Mouse (Mus musculus): ENCODE measurements around the gene Def6. TPM values are rescaled to one million over a fixed set of nuclear protein-coding genes. Genes with fewer than 3 reads are reported as not detected.

The Def6 gene
- total and polyA plus RNA-seq, 2 experiments from 2014 or later: 7.8 to 13.0 TPM

- Histone ChIP-seq H3K4me3 (ENCODE audit: low read length) (no peak overlapping the region), H3K36me3 (ENCODE audit: insufficient read depth, low read length) (peaks cover 12% of the 10 kb centered on the region), H3K27ac (peak overlapping the region; percentile 74), H3K9me3 (ENCODE audit: low read length) (no peaks in the 10 kb centered on the region), H3K4me2 (ENCODE audit: low read depth, low read length) (no peak overlapping the region), H3K27me3 (ENCODE audit: insufficient read depth, low read length) (no peaks in the 10 kb centered on the region), H3K4me1 (ENCODE audit: insufficient read depth, low read length) (no peaks in the 10 kb centered on the region), H3K9ac (replicated peaks; ENCODE audit: low read length) (0 out of 2 replicates have a peak overlapping the region, but pooled peaks have one; percentile 33)
- 74% methylated on average over 8 of the region's 8 CpGs for WGBS
- ATAC-seq (no peak), DNase-seq (ENCODE audit: low spot score) (no peak)
- no peak for TF ChIP-seq CTCF (IDR thresholded peaks at IDR 0.05; ENCODE audit: low read depth)
These were observed 486 bp upstream of the Def6 start for GRCm38 (mm10) chr17:28207092-28207491.

GRCm38 (mm10) chr17:28208314-28208612 lies 685 bp downstream of the Def6 start:
- Histone ChIP-seq H3K4me3 (ENCODE audit: low read length) (no peak overlapping the region), H3K9me3 (ENCODE audit: low read length) (no peaks in the 10 kb centered on the region), H3K27me3 (ENCODE audit: insufficient read depth, low read length) (no peaks in the 10 kb centered on the region), H3K36me3 (ENCODE audit: insufficient read depth, low read length) (peaks cover under 1% of the 10 kb centered on the region; the same call in 1 of the 2 replicates), H3K27ac (no peak overlapping the region), H3K4me2 (ENCODE audit: low read depth, low read length) (peak overlapping the region; percentile 41), H3K9ac (replicated peaks; ENCODE audit: low read length) (peak overlapping the region; percentile 33; the same call in 1 of the 2 replicates), H3K4me1 (ENCODE audit: insufficient read depth, low read length) (no peaks in the 10 kb centered on the region)
- TF ChIP-seq CTCF (IDR thresholded peaks at IDR 0.05; ENCODE audit: low read depth): no peak
- ATAC-seq: no peak
- WGBS: 81% methylated on average over 8 of the region's 8 CpGs
- DNase-seq (ENCODE audit: low spot score): no peak

GRCm38 (mm10) chr17:28209457-28210110 lies 2.0 kb downstream of the Def6 start:
- Histone ChIP-seq H3K27me3 (ENCODE audit: insufficient read depth, low read length) (no peaks in the 10 kb centered on the region), H3K4me1 (ENCODE audit: insufficient read depth, low read length) (no peaks in the 10 kb centered on the region), H3K9ac (replicated peaks; ENCODE audit: low read length) (no peak overlapping the region), H3K9me3 (ENCODE audit: low read length) (no peaks in the 10 kb centered on the region), H3K27ac (no peak overlapping the region), H3K4me2 (ENCODE audit: low read depth, low read length) (no peak overlapping the region), H3K36me3 (ENCODE audit: insufficient read depth, low read length) (no peaks in the 10 kb centered on the region), H3K4me3 (ENCODE audit: low read length) (no peak overlapping the region)
- ATAC-seq (no peak), DNase-seq (ENCODE audit: low spot score) (no peak)
- 66% methylated on average over 4 of the region's 4 CpGs for WGBS
- TF ChIP-seq CTCF (IDR thresholded peaks at IDR 0.05; ENCODE audit: low read depth): no peak

- Histone ChIP-seq H3K9ac (replicated peaks; ENCODE audit: low read length) (no peak overlapping the region), H3K27ac (no peak overlapping the region), H3K4me3 (ENCODE audit: low read length) (no peak overlapping the region), H3K9me3 (ENCODE audit: low read length) (no peaks in the 10 kb centered on the region), H3K4me1 (ENCODE audit: insufficient read depth, low read length) (no peaks in the 10 kb centered on the region), H3K4me2 (ENCODE audit: low read depth, low read length) (no peak overlapping the region), H3K36me3 (ENCODE audit: insufficient read depth, low read length) (no peaks in the 10 kb centered on the region), H3K27me3 (ENCODE audit: insufficient read depth, low read length) (no peaks in the 10 kb centered on the region)
- ATAC-seq (no peak), DNase-seq (ENCODE audit: low spot score) (no peak)
- TF ChIP-seq CTCF (IDR thresholded peaks at IDR 0.05; ENCODE audit: low read depth): no peak
- 84% methylated on average over 6 of the region's 6 CpGs for WGBS
These were observed 4.4 kb downstream of the Def6 start for GRCm38 (mm10) chr17:28211921-28212341.

GRCm38 (mm10) chr17:28212391-28212790 lies 4.8 kb downstream of the Def6 start:
- H3K27me3 ChIP-seq (ENCODE audit: insufficient read depth, low read length): no peaks in the 10 kb centered on the region
- H3K27ac ChIP-seq: no peak overlapping the region
- H3K4me1 ChIP-seq (ENCODE audit: insufficient read depth, low read length): no peaks in the 10 kb centered on the region
- ATAC-seq (no peak), DNase-seq (ENCODE audit: low spot score) (no peak)
- no peak overlapping the region for H3K4me2 ChIP-seq (ENCODE audit: low read depth, low read length)
- TF ChIP-seq CTCF (IDR thresholded peaks at IDR 0.05; ENCODE audit: low read depth): no peak
- H3K4me3 ChIP-seq (ENCODE audit: low read length): no peak overlapping the region
- no peaks in the 10 kb centered on the region for H3K36me3 ChIP-seq (ENCODE audit: insufficient read depth, low read length)
- H3K9me3 ChIP-seq (ENCODE audit: low read length): no peaks in the 10 kb centered on the region
- WGBS: 79% methylated on average over 9 of the region's 9 CpGs
- H3K9ac ChIP-seq (replicated peaks; ENCODE audit: low read length): no peak overlapping the region

- Histone ChIP-seq H3K4me3 (ENCODE audit: low read length) (no peak overlapping the region), H3K36me3 (ENCODE audit: insufficient read depth, low read length) (no peaks in the 10 kb centered on the region), H3K27ac (no peak overlapping the region), H3K9me3 (ENCODE audit: low read length) (no peaks in the 10 kb centered on the region), H3K4me1 (ENCODE audit: insufficient read depth, low read length) (no peaks in the 10 kb centered on the region), H3K9ac (replicated peaks; ENCODE audit: low read length) (no peak overlapping the region), H3K4me2 (ENCODE audit: low read depth, low read length) (no peak overlapping the region), H3K27me3 (ENCODE audit: insufficient read depth, low read length) (no peaks in the 10 kb centered on the region)
- DNase-seq (ENCODE audit: low spot score) (peak; percentile 32), ATAC-seq (no peak)
- peak; percentile 62 for TF ChIP-seq CTCF (IDR thresholded peaks at IDR 0.05; ENCODE audit: low read depth)
- 28% methylated on average over 4 of the region's 4 CpGs for WGBS
These were observed 5.7 kb downstream of the Def6 start for GRCm38 (mm10) chr17:28213236-28213635.

- Histone ChIP-seq H3K4me2 (ENCODE audit: low read depth, low read length) (no peak overlapping the region), H3K9ac (replicated peaks; ENCODE audit: low read length) (no peak overlapping the region), H3K36me3 (ENCODE audit: insufficient read depth, low read length) (no peaks in the 10 kb centered on the region), H3K27ac (no peak overlapping the region), H3K27me3 (ENCODE audit: insufficient read depth, low read length) (no peaks in the 10 kb centered on the region), H3K4me1 (ENCODE audit: insufficient read depth, low read length) (no peaks in the 10 kb centered on the region), H3K4me3 (ENCODE audit: low read length) (no peak overlapping the region), H3K9me3 (ENCODE audit: low read length) (no peaks in the 10 kb centered on the region)
- ATAC-seq (no peak), DNase-seq (ENCODE audit: low spot score) (no peak)
- 87% methylated on average over 9 of the region's 9 CpGs for WGBS
- TF ChIP-seq CTCF (IDR thresholded peaks at IDR 0.05; ENCODE audit: low read depth): no peak
These were observed 9.2 kb downstream of the Def6 start for GRCm38 (mm10) chr17:28216791-28217190.

Measured in hindbrain, postnatal 0 days (tissue).